Mouse (Mus musculus) urinary bladder, postnatal 25 days (tissue): ENCODE measurements around the gene Smad6.

Source experiments
- DNase-seq: peaks from one replicate; pipeline ENCODE4 v3.0.0; 2022; ENCODE audit warnings: low spot score

The Smad6 gene

GRCm38 (mm10) chr9:64021319-64021850 lies 474 bp downstream of the Smad6 start:
- DNase-seq, result no peak

- peak; percentile 45 for DNase-seq
These were observed 1.1 kb downstream of the Smad6 start for GRCm38 (mm10) chr9:64020606-64021318.

GRCm38 (mm10) chr9:64020171-64020605 lies 1.7 kb downstream of the Smad6 start:
- DNase-seq, result no peak

GRCm38 (mm10) chr9:64019036-64019886 lies 2.6 kb downstream of the Smad6 start:
- DNase-seq, result no peak

GRCm38 (mm10) chr9:64017861-64018793 lies 3.7 kb downstream of the Smad6 start:
- peak; percentile 57 for DNase-seq

- DNase-seq, result peak; percentile 43
These were observed 5.0 kb downstream of the Smad6 start for GRCm38 (mm10) chr9:64016648-64017400.

GRCm38 (mm10) chr9:64016092-64016491 lies 5.8 kb downstream of the Smad6 start:
- no peak for DNase-seq

GRCm38 (mm10) chr9:64014801-64015200 lies 7.1 kb downstream of the Smad6 start:
- DNase-seq, result no peak

- no peak for DNase-seq
These were observed 10.5 kb downstream of the Smad6 start for GRCm38 (mm10) chr9:64011356-64011755.

GRCm38 (mm10) chr9:64002981-64003380 lies 18.9 kb downstream of the Smad6 start:
- DNase-seq, result no peak

GRCm38 (mm10) chr9:64001081-64001480 lies 20.8 kb downstream of the Smad6 start:
- no peak for DNase-seq

- no peak for DNase-seq
These were observed 21.8 kb downstream of the Smad6 start for GRCm38 (mm10) chr9:64000085-64000484.

GRCm38 (mm10) chr9:63999194-63999593 lies 22.7 kb downstream of the Smad6 start:
- DNase-seq, result no peak

- DNase-seq, result no peak
These were observed 23.8 kb downstream of the Smad6 start for GRCm38 (mm10) chr9:63998026-63998425.

- DNase-seq, result no peak
These were observed 24.4 kb downstream of the Smad6 start for GRCm38 (mm10) chr9:63997439-63997838.

GRCm38 (mm10) chr9:63993256-63993655 lies 28.6 kb downstream of the Smad6 start:
- DNase-seq, result no peak

GRCm38 (mm10) chr9:63992761-63993160 lies 29.1 kb downstream of the Smad6 start:
- DNase-seq, result no peak

GRCm38 (mm10) chr9:63991193-63991592 lies 30.7 kb downstream of the Smad6 start:
- no peak for DNase-seq

- DNase-seq, result no peak
These were observed 32.2 kb downstream of the Smad6 start for GRCm38 (mm10) chr9:63989641-63990040.

GRCm38 (mm10) chr9:63989214-63989613 lies 32.6 kb downstream of the Smad6 start:
- no peak for DNase-seq

GRCm38 (mm10) chr9:63985125-63985524 lies 36.7 kb downstream of the Smad6 start:
- DNase-seq, result no peak
